In genomic region chr2:119699962-119700361, GRCm38 (mm10) we compare ENCODE assay signal across 31 mouse cellular contexts. TPM values are rescaled to one million over a fixed set of nuclear protein-coding genes. Genes with fewer than 3 reads are reported as not detected.
"Had no signal": no experiment of that assay in that cellular context is flagged by ENCODE, and none has a peak within 500 bp of the region (broad histone marks: within the 10 kb centered on the region; RNA-seq: fewer than 3 reads in every experiment).

No protein-coding gene starts in this region.

- H3K4me3 ChIP-seq: limb, embryonic 10.5 days; limb, embryonic 12.5 days; limb, embryonic 13.5 days; limb, embryonic 15.5 days; liver, embryonic 12.5 days; liver, embryonic 13.5 days; liver, embryonic 15.5 days; lung, embryonic 15.5 days; megakaryocyte, embryonic 14.5 days; midbrain, embryonic 10.5 days; midbrain, embryonic 12.5 days; midbrain, embryonic 13.5 days; midbrain, embryonic 15.5 days; myocyte had no signal

- ATAC-seq: liver, embryonic 12.5 days; liver, postnatal 0 days; lung, postnatal 0 days; midbrain, embryonic 13.5 days; midbrain, embryonic 15.5 days; midbrain, embryonic 16.5 days had no signal

- DNase-seq: left cerebral cortex, postnatal 4 days; liver; liver, embryonic 13.5 days; liver, postnatal 0 days; lung, adult 18-20 months; lung, adult 2 months; lung, embryonic 14.5 days; lung, postnatal 10 days; lung, postnatal 14 days; lung, postnatal 36 days; lung, postnatal 4 days; midbrain, embryonic 14.5 days had no signal

- H3K27ac ChIP-seq: limb, embryonic 10.5 days; limb, embryonic 12.5 days; limb, embryonic 13.5 days; limb, embryonic 15.5 days; liver, embryonic 12.5 days; liver, embryonic 13.5 days; liver, embryonic 14.5 days; liver, embryonic 15.5 days; lung, embryonic 15.5 days; macrophage; midbrain, embryonic 10.5 days; midbrain, embryonic 12.5 days; midbrain, embryonic 13.5 days; midbrain, embryonic 15.5 days had no signal

RNA-seq across cellular contexts. Expression of gene Itpka, which starts 42.2 kb away (rescaled TPM):
- total RNA-seq: megakaryocyte-erythroid progenitor cell, adult 5-6 weeks; monocyte, adult 5-6 weeks had no signal
